Mouse (Mus musculus) thymus, adult 2 months (tissue): Measurements from ENCODE around the gene Lrrc51.

Experiments
- CTCF ChIP-seq: fragments of 200-500 bp; IDR thresholded peaks from 2 replicates; pipeline ENCODE4 v1.5.1; 2012; ENCODE audit warnings: mild to moderate bottlenecking, control low read depth, low read length, moderate library complexity, borderline replicate concordance; ENCODE audit not compliant: control insufficient read depth, poor library complexity, insufficient read depth; ENCODE audit errors: extremely low read depth
- POLR2A ChIP-seq: fragments of 200-500 bp; IDR thresholded peaks from 2 replicates; pipeline ENCODE4 v1.6.1; 2012; ENCODE audit warnings: mild to moderate bottlenecking, low read length, control low read depth, moderate library complexity; ENCODE audit not compliant: control insufficient read depth, poor library complexity, insufficient read depth; ENCODE audit errors: extremely low read depth

DNA sequence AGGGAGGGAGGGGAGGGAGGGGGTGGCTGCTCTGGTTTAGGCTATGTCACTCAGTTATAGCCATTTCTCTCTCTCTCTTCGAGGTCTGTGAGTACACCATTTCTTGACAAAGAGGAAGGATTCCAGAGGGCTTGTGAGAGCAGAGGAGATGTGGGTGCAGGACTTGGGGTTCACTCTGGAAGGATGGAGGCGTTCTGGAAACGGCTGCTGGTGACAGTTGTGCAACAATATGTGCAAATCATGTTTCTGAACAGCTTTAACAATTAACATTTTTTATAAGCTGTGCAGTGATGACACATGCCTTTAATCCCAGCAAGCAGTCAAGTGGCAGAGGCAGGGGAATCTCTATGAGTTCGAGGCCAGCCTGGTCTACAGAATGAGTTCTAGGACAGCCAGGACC lies 52.8 kb downstream of the Lrrc51 start:
- no peak for TF ChIP-seq POLR2A
- no peak for TF ChIP-seq CTCF
